Mouse (Mus musculus): ENCODE results near the gene 4930426L09Rik. TPM values are rescaled to one million over a fixed set of nuclear protein-coding genes. Genes with fewer than 3 reads are reported as not detected.

The 4930426L09Rik gene
- polyA plus RNA-seq, 1 experiment from 2014 or later = 0.38 TPM

DNA sequence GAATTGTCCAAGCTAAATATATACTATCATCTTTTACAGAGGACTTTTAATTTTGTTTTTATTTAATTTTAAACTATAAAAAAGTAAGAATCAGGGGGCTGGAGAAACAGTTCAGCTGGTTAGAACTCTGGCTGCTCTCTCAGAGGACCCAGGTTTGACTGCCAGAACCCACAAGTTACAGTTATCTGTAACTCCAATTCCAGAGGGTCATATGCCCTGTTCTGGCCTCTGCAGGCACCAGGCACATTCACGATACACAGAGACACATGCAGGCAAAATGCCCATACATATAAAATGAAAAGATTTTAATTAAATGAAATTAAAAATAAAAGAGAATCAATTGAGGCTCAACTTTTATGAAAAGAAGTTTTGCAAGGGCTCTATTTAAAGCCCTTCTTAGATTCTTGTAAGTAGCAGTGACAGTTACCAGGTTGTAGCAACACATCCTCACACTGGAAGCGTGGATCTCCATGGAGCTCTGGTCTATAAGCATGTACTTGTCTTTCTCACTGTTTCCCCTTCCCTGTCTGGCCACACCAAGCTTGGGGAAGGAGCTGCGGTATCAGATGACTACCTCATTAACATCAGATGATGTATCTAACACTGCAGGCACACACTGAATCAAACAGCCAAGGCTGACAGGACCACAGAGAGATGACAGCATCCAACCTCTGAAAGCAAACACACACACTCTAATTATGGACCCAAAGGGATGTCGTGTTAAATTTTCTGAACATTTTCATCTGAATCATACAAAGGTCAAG lies 23.1 kb upstream of the 4930426L09Rik start:
- Histone ChIP-seq H3K9ac (replicated peaks) (no peak overlapping the region), H3K4me3 (no peak overlapping the region), H3K4me1 (no peaks in the 10 kb centered on the region), H3K36me3 (no peaks in the 10 kb centered on the region), H3K9me3 (0 out of 2 replicates have a peak, but pooled peaks cover 4% of the 10 kb centered on the region), H3K4me2 (replicated peaks) (no peak overlapping the region), H3K27me3 (no peaks in the 10 kb centered on the region), H3K27ac (replicated peaks) (no peak overlapping the region)
- no peak for ATAC-seq (replicated peaks)
- 51% methylated on average over 4 of the region's 4 CpGs for WGBS

DNA sequence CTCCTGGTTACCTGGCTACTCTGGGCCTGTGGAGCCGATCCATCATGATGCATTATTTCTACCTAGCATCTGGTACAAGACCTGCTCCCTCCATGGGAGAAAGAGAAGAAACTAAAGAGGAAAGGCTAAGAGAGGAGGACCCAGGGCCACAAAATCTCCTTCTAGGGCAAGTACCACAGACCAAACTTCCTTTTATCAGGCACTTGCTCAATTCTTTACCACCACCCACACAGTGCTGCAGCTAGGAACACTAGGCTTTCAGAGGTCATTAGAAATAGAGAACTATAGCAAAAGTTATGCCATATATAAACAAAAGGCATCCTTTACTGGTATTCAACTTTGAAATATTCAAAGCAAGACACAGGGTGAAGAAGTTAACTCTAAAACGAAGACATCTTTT lies 22.0 kb upstream of the 4930426L09Rik start:
- no peak for ATAC-seq (replicated peaks)
- Histone ChIP-seq H3K9me3 (0 out of 2 replicates have a peak, but pooled peaks cover 4% of the 10 kb centered on the region), H3K4me1 (no peaks in the 10 kb centered on the region), H3K9ac (replicated peaks) (no peak overlapping the region), H3K27me3 (no peaks in the 10 kb centered on the region), H3K27ac (replicated peaks) (no peak overlapping the region), H3K36me3 (no peaks in the 10 kb centered on the region), H3K4me2 (replicated peaks) (no peak overlapping the region), H3K4me3 (no peak overlapping the region)
- 92% methylated on average over 2 of the region's 2 CpGs for WGBS

DNA sequence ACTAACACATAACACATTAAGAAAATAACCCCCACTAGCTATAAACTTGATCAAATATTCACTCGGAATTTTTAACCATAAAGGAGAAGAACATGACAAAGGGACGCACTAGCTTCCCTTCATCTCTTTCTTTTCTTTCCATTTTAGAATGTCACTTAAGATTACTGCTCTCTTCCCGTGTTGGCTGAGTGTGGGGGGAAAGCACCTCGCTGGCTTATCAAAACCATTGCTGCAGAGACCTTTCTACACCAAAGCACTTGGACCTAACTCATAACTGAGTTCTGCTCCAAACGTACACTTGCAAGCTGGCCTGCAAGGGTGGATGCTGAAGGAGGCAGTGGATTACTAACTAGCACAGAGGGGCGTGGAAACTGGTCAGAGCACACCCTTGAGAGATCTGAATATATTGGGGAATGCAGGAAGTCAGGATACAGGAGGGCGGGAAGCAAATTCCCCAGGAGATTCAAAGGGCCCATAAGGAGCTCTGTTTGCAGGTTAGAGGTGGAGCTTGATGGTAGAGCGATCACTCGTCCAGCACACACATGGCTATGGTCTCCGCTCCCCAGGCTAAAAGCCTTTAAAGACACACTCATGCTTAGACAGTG lies 20.8 kb upstream of the 4930426L09Rik start:
- 87% methylated on average over 10 of the region's 10 CpGs for WGBS
- no peak for ATAC-seq (replicated peaks)
- no peaks in the 10 kb centered on the region for H3K36me3 ChIP-seq
- no peak overlapping the region for H3K4me3 ChIP-seq
- no peak overlapping the region for H3K27ac ChIP-seq (replicated peaks)
- no peaks in the 10 kb centered on the region for H3K4me1 ChIP-seq
- no peaks in the 10 kb centered on the region for H3K27me3 ChIP-seq
- 0 out of 2 replicates have a peak, but pooled peaks cover 4% of the 10 kb centered on the region for H3K9me3 ChIP-seq
- no peak overlapping the region for H3K9ac ChIP-seq (replicated peaks)
- no peak overlapping the region for H3K4me2 ChIP-seq (replicated peaks)

DNA sequence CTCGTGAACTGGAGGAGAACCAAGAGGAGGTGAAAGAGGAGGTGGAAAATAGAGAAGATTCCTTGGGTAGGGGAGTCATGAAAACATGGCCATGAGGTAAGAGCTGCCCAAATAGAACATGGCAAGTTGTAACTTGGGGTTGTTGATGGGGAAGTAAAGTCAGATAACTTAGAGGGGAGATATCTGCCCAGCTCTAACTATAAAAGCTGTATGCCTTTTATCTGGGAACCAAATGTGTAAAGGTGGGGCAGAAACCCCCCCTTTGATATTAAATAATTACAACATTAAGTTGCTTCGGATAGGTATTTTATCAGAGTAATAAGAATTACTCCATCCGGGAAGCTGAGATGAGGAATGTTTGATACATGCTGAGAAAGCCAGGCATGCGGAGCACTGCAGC lies 19.1 kb upstream of the 4930426L09Rik start:
- no peaks in the 10 kb centered on the region for H3K36me3 ChIP-seq
- no peak overlapping the region for H3K4me3 ChIP-seq
- no peaks in the 10 kb centered on the region for H3K27me3 ChIP-seq
- 91% methylated on average over 4 of the region's 4 CpGs for WGBS
- H3K27ac ChIP-seq (replicated peaks) = no peak overlapping the region
- H3K9ac ChIP-seq (replicated peaks) = no peak overlapping the region
- H3K4me2 ChIP-seq (replicated peaks) = no peak overlapping the region
- no peaks in the 10 kb centered on the region for H3K4me1 ChIP-seq
- no peak for ATAC-seq (replicated peaks)
- H3K9me3 ChIP-seq = no peaks in the 10 kb centered on the region

DNA sequence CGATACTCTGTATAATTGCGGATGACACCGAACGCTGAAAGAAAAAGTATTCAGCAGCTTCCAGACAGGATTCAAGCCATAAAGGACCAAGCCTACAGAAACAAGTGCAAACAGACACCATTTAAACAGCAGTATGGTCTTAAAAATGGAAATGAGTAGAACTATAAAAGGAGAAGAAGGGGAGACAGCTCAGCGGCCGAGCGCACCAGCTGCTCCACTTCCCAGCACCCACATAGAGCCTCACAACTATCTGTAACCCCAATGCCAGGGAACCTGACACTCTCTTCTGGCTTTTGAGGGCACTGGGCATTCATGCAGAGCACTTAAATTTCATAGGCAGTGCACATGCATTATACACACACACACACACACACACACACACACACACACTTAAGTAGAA lies 18.5 kb upstream of the 4930426L09Rik start:
- H3K4me3 ChIP-seq = no peak overlapping the region
- WGBS = 72% methylated on average over 7 of the region's 7 CpGs

DNA sequence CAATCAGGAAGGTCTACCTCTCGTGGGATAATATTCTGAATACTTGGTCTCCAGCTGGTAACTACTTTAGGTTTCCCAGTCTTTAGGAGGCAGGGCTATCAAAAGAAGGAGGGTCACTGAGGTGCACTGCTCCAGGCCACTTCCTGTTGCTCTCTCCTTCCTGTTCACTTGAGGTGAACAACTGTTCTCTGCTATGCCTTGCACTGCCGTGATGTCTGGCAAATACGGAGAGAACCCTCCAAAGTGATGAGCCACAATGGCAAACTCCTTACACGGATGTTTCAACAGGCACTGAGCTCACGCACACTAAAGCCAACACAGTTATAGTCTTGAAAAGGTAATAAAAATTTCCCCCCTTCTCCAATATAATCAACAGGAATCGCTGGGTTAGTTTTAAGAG lies 15.6 kb upstream of the 4930426L09Rik start:
- Histone ChIP-seq H3K9me3 (no peaks in the 10 kb centered on the region), H3K27ac (replicated peaks) (no peak overlapping the region), H3K9ac (replicated peaks) (no peak overlapping the region), H3K4me1 (no peaks in the 10 kb centered on the region), H3K4me3 (no peak overlapping the region), H3K4me2 (replicated peaks) (no peak overlapping the region), H3K36me3 (no peaks in the 10 kb centered on the region), H3K27me3 (no peaks in the 10 kb centered on the region)
- no peak for ATAC-seq (replicated peaks)
- whole genome bisulfite sequencing = 81% methylated on average over 6 of the region's 6 CpGs

More for the DNA sequence above, 18.5 kb upstream of the 4930426L09Rik start:
- no peaks in the 10 kb centered on the region for H3K9me3 ChIP-seq
- H3K9ac ChIP-seq (replicated peaks) = no peak overlapping the region
- no peaks in the 10 kb centered on the region for H3K36me3 ChIP-seq
- no peak for ATAC-seq (replicated peaks)
- H3K4me1 ChIP-seq = no peaks in the 10 kb centered on the region
- H3K27ac ChIP-seq (replicated peaks) = no peak overlapping the region
- H3K27me3 ChIP-seq = no peaks in the 10 kb centered on the region
- H3K4me2 ChIP-seq (replicated peaks) = no peak overlapping the region

DNA sequence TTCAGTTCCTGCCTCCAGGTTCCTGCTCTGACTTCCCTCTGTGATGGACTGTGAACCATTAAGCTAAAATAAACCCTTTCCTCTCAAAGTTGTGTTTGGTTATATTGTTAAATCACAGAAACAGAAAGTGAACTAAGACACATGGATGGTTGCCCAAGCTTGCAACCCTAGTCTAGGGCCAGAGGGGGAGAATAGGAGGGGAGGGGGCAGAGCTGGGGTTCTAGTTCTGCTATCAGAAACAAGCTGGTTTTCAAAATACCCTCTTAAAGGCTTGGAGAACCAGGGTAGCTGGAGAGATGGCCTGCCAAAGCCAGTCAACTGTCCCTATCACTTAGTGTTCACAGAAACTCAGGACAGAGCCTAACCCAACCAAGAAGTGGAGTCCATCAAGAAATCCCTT lies 14.6 kb upstream of the 4930426L09Rik start:
- ATAC-seq (replicated peaks) = no peak
- Histone ChIP-seq H3K9me3 (no peaks in the 10 kb centered on the region), H3K4me2 (replicated peaks) (no peak overlapping the region), H3K4me3 (no peak overlapping the region), H3K27ac (replicated peaks) (no peak overlapping the region), H3K9ac (replicated peaks) (no peak overlapping the region), H3K27me3 (no peaks in the 10 kb centered on the region), H3K4me1 (no peaks in the 10 kb centered on the region), H3K36me3 (no peaks in the 10 kb centered on the region)

DNA sequence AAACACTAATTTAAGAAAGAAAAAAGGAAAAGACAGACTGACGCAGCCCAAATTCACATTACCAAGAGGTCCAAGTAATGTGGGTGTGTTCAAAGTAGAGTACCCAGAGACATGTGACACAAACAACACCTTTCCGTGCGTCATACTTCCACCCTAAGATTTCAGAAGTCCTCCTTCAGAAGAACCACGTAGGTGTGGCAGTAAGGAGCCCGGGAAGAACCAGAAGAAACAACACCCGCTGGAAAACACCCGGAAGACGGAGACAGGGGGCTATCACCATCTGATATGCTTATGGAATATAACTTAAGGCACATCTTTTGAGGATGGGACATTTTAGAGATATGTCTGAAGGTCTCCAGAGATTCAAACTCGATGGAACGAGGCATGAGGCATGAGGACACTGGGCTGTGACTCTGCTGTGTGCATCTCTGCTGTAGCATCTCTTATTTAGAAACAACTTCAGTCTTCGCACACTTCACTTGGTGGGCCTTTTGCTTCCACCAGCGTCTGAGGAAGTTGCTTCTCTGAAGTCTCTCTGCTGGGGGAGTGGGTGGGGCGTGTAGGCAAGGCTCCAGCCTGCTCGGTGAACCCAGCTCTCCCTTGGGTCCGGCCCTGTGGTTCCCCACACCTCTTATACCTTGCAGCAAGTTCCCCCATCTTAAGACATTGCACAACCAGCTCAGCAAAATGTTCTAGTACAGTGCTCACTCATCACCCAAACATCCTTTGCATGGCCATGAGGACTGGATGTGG lies 13.9 kb upstream of the 4930426L09Rik start:
- Histone ChIP-seq H3K4me1 (no peaks in the 10 kb centered on the region), H3K4me2 (replicated peaks) (no peak overlapping the region), H3K4me3 (no peak overlapping the region), H3K36me3 (no peaks in the 10 kb centered on the region), H3K9me3 (no peaks in the 10 kb centered on the region), H3K27me3 (no peaks in the 10 kb centered on the region), H3K27ac (replicated peaks) (no peak overlapping the region), H3K9ac (replicated peaks) (no peak overlapping the region)
- 94% methylated on average over 15 of the region's 15 CpGs for WGBS
- ATAC-seq (replicated peaks) = no peak

DNA sequence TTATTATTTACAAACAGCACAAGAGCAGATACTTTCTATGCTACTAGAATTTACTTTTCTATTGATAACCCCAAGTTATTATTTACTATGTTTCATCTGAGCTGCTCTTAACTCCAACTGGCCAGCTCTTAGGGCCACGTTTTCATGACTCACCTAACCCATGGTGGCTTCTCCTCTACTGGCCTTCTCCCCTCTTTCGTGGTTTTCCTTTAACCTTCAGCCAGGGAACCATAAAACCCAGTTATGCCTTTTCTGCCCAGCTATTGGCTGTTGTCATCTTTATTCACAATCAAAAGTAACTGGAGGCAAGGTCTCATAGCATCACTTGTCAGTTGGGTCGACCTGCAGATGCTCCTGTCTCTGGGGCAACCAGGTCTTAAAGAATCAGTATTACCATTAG lies 12.6 kb upstream of the 4930426L09Rik start:
- Histone ChIP-seq H3K4me2 (replicated peaks) (no peak overlapping the region), H3K36me3 (no peaks in the 10 kb centered on the region), H3K27me3 (no peaks in the 10 kb centered on the region), H3K4me1 (no peaks in the 10 kb centered on the region), H3K4me3 (no peak overlapping the region), H3K27ac (replicated peaks) (no peak overlapping the region), H3K9me3 (no peaks in the 10 kb centered on the region), H3K9ac (replicated peaks) (no peak overlapping the region)
- ATAC-seq (replicated peaks) = no peak
- 87% methylated on average over 3 of the region's 3 CpGs for WGBS

DNA sequence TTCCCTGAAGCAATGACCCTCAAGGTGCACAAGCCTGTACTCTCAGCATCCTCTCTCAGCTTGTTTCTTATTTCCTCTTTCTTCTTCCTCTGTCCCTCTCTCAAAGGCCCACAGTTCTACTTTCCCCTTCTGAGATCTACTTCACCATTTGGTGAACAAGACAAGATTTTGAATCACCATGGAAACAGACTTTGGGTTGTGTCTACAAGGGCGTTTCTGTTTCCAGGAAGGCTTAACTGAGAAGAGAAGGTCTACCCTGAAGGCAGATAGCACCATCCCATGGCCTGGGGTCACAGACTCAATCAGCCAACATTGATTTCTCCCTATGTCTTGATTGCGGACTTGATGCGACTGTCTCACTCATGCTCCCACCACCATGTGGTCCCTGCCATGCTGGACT lies 9.3 kb upstream of the 4930426L09Rik start:
- Histone ChIP-seq H3K36me3 (no peaks in the 10 kb centered on the region), H3K4me3 (no peak overlapping the region), H3K9ac (replicated peaks) (no peak overlapping the region), H3K4me2 (replicated peaks) (no peak overlapping the region), H3K27me3 (no peaks in the 10 kb centered on the region), H3K27ac (replicated peaks) (no peak overlapping the region), H3K4me1 (no peaks in the 10 kb centered on the region), H3K9me3 (no peaks in the 10 kb centered on the region)
- 93% methylated on average over 3 of the region's 3 CpGs for WGBS
- no peak for ATAC-seq (replicated peaks)

DNA sequence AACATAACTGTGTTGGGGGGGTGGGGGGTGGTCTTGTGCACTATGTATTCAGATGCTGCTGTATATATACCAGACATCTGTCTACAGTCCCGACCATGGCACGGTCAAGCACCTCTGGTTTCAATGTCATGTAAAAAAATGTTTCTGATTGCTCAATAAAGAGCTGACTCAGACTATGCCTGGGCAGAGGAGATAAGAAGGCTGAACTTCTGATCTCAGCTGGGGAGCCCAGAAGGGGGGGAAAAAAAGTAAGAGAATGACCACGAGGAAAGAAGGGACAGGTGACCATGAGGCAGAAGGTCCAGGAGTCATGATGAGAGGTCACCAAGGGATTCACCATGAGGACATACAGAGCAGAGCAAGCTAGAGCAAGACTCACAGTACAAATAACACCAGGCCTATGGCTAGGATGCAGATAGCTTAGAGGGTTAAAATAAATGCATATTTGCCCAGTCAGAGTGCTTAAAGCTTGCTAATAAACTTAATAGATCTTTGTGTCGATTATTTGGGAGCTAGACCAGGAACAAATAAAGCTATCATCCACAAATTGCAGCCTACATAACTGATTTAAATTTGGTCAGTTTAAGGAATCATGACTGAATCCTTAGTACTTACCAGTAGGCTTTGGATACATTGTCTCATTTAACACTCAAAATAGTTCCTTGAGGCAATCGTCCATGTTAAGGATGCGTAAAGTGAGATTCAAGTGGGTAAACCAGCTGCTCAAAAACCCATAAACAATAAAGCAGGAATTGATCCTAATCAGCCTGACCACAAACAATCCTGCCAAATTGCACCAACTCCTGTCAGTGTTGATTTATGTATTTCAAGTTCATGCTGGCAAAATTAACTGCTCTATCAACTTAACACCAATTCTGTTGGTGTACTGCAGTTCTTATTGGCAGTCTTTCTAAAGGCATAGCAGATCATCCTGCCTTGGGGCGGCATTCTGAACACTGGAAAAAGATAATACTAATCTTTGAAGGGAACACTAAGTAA lies 5.3 kb upstream of the 4930426L09Rik start:
- no peaks in the 10 kb centered on the region for H3K9me3 ChIP-seq
- H3K27me3 ChIP-seq = no peaks in the 10 kb centered on the region
- no peak overlapping the region for H3K27ac ChIP-seq (replicated peaks)
- H3K36me3 ChIP-seq = no peaks in the 10 kb centered on the region
- H3K4me3 ChIP-seq = no peak overlapping the region
- no peak for ATAC-seq (replicated peaks)
- no peak overlapping the region for H3K4me2 ChIP-seq (replicated peaks)
- 84% methylated on average over 7 of the region's 7 CpGs for WGBS
- H3K9ac ChIP-seq (replicated peaks) = no peak overlapping the region
- H3K4me1 ChIP-seq = peaks cover 16% of the 10 kb centered on the region
